Mouse (Mus musculus) adrenal gland (tissue): ENCODE data around the gene Arrdc5.
"Not testable (repeated sequence)": the region's sequence is repeated elsewhere in the genome, so short reads cannot be mapped to it uniquely, and the experiment has no call there.

Experiments
- intact Hi-C: fragments of 180-260 bp; cut with DNase I; formaldehyde crosslinking; loops from one replicate; pipeline ENCODE4 v1.15.1; 2025

Arrdc5 gene

GRCm38 (mm10) chr17:56279481-56280155, 20.5 kb downstream of the Arrdc5 start:
- intact Hi-C loops, result no loop called here

- intact Hi-C loops, result no loop called here
Measured at GRCm38 (mm10) chr17:56278340-56278739, 21.7 kb downstream of the Arrdc5 start.

- intact Hi-C loops, result no loop called here
Measured at GRCm38 (mm10) chr17:56277567-56277893, 22.6 kb downstream of the Arrdc5 start.

- intact Hi-C loops, result no loop called here
Measured at GRCm38 (mm10) chr17:56276643-56277566, 23.2 kb downstream of the Arrdc5 start, which contains the start of gene Ticam1. Gene Ticam1 (minus strand): TSS chr17:56276786.

- intact Hi-C loops, result no loop called here
Measured at GRCm38 (mm10) chr17:56275842-56276480, 24.1 kb downstream of the Arrdc5 start.

- intact Hi-C loops, result no loop called here
Measured at GRCm38 (mm10) chr17:56273986-56274385, 26.1 kb downstream of the Arrdc5 start.

GRCm38 (mm10) chr17:56273482-56273881, 26.6 kb downstream of the Arrdc5 start:
- intact Hi-C loops, result no loop called here

GRCm38 (mm10) chr17:56272644-56273043, 27.4 kb downstream of the Arrdc5 start:
- intact Hi-C loops, result no loop called here

- intact Hi-C loops, result no loop called here
Measured at GRCm38 (mm10) chr17:56271609-56272253, 28.4 kb downstream of the Arrdc5 start.

- intact Hi-C loops, result no loop called here
Measured at GRCm38 (mm10) chr17:56269741-56270140, 30.3 kb downstream of the Arrdc5 start.

GRCm38 (mm10) chr17:56269153-56269630, 30.9 kb downstream of the Arrdc5 start:
- intact Hi-C loops, result no loop called here

GRCm38 (mm10) chr17:56266271-56266670, 33.8 kb downstream of the Arrdc5 start:
- intact Hi-C loops, result no loop called here

GRCm38 (mm10) chr17:56265869-56266268, 34.2 kb downstream of the Arrdc5 start:
- intact Hi-C loops, result no loop called here

- intact Hi-C loops, result no loop called here
Measured at GRCm38 (mm10) chr17:56265011-56265410, 35.1 kb downstream of the Arrdc5 start.

- intact Hi-C loops, result no loop called here
Measured at GRCm38 (mm10) chr17:56264020-56264419, 36.1 kb downstream of the Arrdc5 start.

- intact Hi-C loops, result no loop called here
Measured at GRCm38 (mm10) chr17:56262645-56263094, 37.4 kb downstream of the Arrdc5 start.

- intact Hi-C loops, result no loop called here
Measured at GRCm38 (mm10) chr17:56261166-56261565, 38.9 kb downstream of the Arrdc5 start.

GRCm38 (mm10) chr17:56259301-56260037, 40.6 kb downstream of the Arrdc5 start:
- intact Hi-C loops, result no loop called here

GRCm38 (mm10) chr17:56258812-56259211, 41.3 kb downstream of the Arrdc5 start:
- intact Hi-C loops, result not testable (repeated sequence)

GRCm38 (mm10) chr17:56258269-56258668, 41.8 kb downstream of the Arrdc5 start:
- intact Hi-C loops, result not testable (repeated sequence)
